Mouse (Mus musculus): ENCODE measurements at regions not wholly inside any gene's neighbourhood (a gene's known extent, or its start where the extent isn't known, plus 50 kb on each side); places are given as distances from the start of the nearest gene placed in this dataset.

DNA sequence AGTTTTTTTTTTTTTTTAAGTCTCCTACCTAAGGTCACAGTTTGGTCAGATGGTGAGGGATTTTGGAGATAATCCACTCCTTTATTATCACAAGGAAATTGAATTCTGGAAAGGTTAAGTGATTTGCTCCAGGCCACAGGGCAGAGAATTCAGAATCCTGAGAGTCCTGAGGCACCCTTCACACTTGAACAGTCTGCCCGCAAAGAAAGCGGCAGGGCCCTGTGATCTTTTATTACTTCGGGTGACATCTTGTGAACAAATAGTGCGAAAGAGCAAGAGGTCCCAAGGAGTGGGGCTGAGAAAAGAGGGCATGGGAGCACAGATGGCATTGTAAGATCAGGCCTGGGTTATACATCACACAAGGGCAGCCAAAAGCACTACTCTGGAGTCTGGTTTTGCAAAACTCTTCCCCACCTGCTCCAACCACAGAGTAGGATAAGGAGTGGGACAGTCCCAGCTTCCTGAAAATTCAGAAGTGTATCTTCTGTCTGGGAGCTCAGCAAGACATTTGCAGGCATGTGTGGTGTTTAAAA lies 150.5 kb upstream of the Wdr11 start:
- no peak for DNase-seq (ENCODE audit: inconsistent ontology term)

DNA sequence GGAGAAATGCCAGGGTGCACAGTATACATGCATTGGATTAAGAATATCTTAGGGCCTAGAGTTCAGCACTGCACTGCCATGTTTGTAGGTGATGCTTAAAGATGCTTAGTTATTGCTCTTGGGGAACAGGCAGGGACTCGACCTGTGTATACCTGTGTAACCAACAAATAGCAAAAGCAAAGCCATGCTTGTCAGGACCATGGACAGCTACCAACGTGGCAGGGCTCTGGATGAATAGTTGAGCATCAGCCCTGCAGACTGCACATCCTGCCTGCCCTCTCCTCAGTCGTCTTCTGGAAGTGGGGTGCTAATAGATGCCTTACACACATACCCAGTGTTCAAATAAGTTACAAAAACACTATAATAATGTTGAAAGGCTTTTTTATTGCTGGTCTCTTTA lies 122.2 kb upstream of the Wdr11 start:
- DNase-seq (ENCODE audit: inconsistent ontology term): peak; percentile 13

DNA sequence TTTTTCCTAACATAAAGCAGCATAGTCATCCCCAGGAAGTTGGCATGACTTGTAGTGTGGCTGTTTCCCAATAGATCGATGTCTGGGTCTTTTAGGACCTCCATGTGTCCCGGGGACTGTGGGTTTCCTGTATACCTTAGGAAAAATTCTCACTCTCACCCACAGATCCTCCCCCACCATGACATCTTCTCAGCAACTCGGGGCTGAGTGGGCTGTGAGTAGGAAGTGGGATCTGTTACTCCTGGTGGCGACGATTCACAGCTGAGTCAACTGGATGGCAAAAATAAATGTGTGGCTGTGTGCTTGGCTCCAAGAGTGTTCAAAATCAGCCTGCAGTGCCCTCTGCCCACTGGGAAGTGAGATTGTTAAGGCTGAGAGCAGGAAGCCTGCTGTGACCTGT lies 107.9 kb upstream of the Wdr11 start:
- DNase-seq (ENCODE audit: inconsistent ontology term): no peak

DNA sequence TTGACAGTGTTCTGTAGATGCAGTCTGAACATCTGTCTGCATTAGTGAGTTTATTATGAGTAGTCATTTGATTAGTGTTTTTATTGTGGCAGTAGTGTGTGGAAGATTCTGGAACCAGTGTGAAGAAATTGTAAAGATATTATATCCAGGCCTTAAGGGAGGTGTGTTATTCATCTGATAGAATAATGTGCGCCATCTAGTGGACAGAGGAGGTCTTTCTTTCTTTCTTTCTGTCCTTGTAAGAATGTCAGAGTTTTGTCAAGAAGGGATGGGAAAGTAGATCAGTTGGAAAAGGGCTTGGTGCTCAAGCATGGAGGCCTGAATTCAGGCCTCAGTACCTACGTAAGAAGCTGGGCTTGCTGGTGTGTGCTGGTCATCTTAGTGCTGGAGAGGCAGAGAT lies 84.8 kb upstream of the Wdr11 start:
- peak; percentile 24 for DNase-seq (ENCODE audit: inconsistent ontology term)

DNA sequence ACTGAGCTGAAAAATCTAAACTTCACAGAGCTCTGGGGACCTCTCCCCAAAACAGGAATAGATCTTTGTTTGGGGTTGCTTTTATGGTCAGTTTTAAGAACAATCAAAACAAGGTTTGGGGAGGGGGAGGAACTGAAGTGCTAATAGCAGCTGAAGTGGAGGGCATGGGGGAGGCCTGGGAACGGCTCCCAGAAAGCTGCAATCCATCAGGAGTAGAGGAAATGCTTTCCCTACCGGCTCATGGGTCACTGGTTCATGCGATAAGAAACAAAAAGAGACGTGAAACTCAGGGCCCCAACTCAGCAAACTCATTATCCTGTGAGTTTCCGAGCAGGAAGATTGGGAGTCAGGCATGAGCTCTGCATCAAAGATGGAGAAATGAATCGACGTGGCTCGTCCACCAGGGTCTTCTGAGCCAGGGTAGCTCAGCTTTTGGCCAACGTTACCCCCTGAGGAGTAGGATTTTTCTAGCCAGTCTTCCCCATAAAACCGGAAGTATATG lies 82.0 kb upstream of the Wdr11 start:
- no peak for DNase-seq (ENCODE audit: inconsistent ontology term)

DNA sequence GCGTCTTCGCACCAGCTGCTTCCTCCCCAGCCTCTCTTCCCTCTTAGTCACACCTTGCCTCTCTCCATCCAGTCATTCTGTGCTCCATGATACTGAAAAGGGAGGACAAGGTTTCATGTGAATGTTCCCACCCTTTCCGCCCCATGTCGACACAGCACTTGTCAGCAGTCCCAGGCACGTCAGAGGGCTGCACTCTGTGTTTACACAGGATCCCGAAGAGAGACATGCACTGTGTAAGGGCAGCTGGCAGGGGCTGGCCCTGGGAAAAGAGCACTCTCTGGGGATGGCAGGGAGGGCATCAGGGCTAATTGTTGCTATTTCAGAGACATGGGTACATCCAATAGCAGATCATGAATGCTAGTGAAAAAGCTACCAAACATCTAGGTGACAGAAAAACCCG lies 77.0 kb upstream of the Wdr11 start:
- DNase-seq (ENCODE audit: inconsistent ontology term): no peak

DNA sequence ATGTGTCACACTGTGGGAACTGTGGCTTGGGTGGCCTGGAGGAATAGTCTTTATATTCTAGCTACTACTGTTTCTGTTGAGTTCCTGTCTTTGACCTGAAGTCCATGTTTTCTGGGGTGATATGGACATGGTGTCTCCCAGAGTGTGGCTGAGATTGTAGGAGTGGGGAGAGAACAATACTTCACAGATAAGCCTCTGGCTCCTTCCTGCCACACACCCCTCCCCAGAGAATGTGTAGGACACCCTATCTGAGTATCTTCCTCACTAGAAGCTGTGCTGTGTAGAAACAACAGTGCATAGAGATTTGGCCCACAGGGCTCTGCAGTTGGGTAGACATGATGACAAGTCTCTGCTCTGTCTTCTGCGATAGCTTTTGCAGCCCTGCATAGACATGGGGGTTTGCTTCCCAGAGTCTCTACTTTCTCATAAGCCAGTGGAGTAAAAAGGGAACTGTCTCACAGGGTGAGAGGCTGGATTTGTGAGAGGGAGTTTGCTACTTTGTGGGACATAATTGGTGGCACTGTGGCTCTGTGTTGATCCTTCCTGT lies 67.2 kb upstream of the Wdr11 start:
- no peak for DNase-seq (ENCODE audit: inconsistent ontology term)

DNA sequence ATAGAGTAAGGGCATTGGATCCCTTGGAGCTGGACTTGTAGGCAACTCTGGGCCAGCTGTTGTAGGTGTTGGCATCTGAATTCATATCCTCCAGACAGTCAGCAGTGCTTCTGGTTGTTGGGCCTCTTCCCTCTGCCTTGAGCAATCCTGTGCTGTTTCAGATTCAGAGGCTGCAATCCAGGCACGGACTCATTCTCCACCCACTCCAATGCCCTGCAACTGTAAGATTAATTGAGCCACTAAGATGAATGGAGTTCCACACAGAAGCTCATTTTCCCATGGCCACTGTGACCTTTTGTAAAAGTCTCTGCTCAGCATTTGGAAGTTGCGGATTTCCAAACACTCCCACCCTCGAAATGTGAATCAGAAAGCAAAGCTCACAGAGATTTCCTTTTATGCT lies 65.7 kb upstream of the Wdr11 start:
- peak; percentile 2 for DNase-seq (ENCODE audit: inconsistent ontology term)

DNA sequence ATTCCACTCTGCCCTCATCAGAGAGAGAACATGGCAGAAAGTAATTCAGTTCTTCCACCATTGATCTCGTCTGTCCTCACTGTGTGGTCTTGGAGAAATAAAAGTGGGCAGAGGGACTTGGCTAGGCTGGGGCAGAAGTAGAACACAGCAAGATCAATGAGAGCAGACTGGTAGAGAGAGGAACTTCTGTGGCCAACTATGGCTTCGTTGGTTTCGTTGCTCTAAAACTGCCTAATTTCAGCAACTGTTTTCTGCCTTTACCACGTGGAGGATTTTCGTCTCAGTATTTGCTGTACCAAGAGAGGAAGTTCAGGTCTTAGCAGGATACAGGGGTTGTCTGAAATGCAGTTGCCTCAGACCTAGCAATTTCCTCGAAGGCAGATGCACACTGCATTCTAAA lies 63.4 kb upstream of the Wdr11 start:
- no peak for DNase-seq (ENCODE audit: inconsistent ontology term)

DNA sequence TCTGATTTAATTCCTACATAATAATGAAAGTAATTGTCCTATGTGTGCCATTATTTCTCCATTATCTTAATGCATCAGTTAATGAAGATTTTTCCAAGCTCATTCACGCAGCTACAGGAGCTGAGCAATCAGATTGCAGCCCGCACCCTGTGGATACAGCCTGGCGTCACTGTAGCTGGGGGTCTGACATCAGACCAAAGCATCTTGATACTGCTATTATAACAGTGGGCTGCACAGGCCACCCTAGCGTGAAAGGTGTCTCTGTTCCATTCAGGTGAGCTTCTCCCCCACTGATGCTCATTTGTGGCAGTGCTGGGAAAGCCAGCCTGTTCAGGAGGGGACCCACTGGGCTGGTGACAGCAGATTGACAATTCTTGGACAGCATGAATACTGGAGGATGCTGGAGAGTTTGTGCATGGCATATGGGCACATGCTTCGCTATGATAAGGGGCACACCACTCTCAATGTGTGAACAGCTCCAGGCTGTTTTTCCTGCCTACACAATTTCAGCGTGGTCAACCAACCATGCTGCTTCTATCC lies 58.2 kb upstream of the Wdr11 start:
- no peak for DNase-seq (ENCODE audit: inconsistent ontology term)
